Mouse (Mus musculus) limb, embryonic 14.5 days (tissue): ENCODE data around the gene Myt1l. TPM values are rescaled to one million over a fixed set of nuclear protein-coding genes. Genes with fewer than 3 reads are reported as not detected.
A peak's percentile ranks its signal among the peaks of the same experiment; 100 is the strongest.

Source experiments
- ATAC-seq: fragments of 200-750 bp; cut with Nextera tagmentation; 2 replicates; pipeline ENCODE4 v1.8.0; 2017; ENCODE audit warnings: low read depth, moderate number of reproducible peaks, moderate TSS enrichment; ENCODE audit not compliant: low FRiP score
- DNase-seq: peaks from one replicate; pipeline ENCODE4 v3.0.0-alpha.2; 2015; ENCODE audit warnings: low spot score
- H3K27ac ChIP-seq: fragments of 300-500 bp; sonication (generic); replicated peaks from 2 replicates; pipeline ENCODE4 v1.5.1; 2014; ENCODE audit warnings: low read depth, mild to moderate bottlenecking, low read length, moderate library complexity, mixed read lengths
- H3K27me3 ChIP-seq: fragments of 300-500 bp; sonication (generic); 2 replicates; pipeline ENCODE4 v1.6.1; 2014; ENCODE audit warnings: low read length, mixed read lengths; ENCODE audit not compliant: control insufficient read depth, insufficient read depth
- H3K36me3 ChIP-seq: fragments of 300-500 bp; sonication (generic); 2 replicates; pipeline ENCODE4 v1.6.1; 2014; ENCODE audit warnings: mild to moderate bottlenecking, low read length, moderate library complexity, mixed read lengths; ENCODE audit not compliant: control insufficient read depth, insufficient read depth
- H3K4me1 ChIP-seq: fragments of 300-500 bp; sonication (generic); 2 replicates; pipeline ENCODE4 v1.6.1; 2014; ENCODE audit warnings: antibody characterized with exemption, low read length, mixed read lengths; ENCODE audit not compliant: control insufficient read depth, insufficient read depth
- H3K4me2 ChIP-seq: fragments of 300-500 bp; sonication (generic); replicated peaks from 2 replicates; pipeline ENCODE4 v1.6.1; 2014; ENCODE audit warnings: low read depth, mild to moderate bottlenecking, low read length, moderate library complexity; ENCODE audit not compliant: severe bottlenecking
- H3K4me3 ChIP-seq: fragments of 300-500 bp; sonication (generic); replicated peaks from 2 replicates; pipeline ENCODE4 v1.5.1; 2014; ENCODE audit warnings: low read length
- H3K9ac ChIP-seq: fragments of 300-500 bp; sonication (generic); 2 replicates; pipeline ENCODE4 v1.6.1; 2014; ENCODE audit warnings: mild to moderate bottlenecking, low read depth, low read length, moderate library complexity; ENCODE audit not compliant: severe bottlenecking
- H3K9me3 ChIP-seq: fragments of 300-500 bp; sonication (generic); 2 replicates; pipeline ENCODE4 v1.6.1; 2016; ENCODE audit warnings: low read length; ENCODE audit not compliant: control insufficient read depth
- POLR2A ChIP-seq: fragments of 200-500 bp; IDR thresholded peaks from 2 replicates; pipeline ENCODE4 v1.8.0; 2012; ENCODE audit warnings: inconsistent platforms, mild to moderate bottlenecking, moderate library complexity, borderline replicate concordance; ENCODE audit not compliant: insufficient read depth, insufficient read length; ENCODE audit errors: extremely low read depth
- WGBS: fragments of 180-500 bp; shearing (Covaris S2); extraction: QIAGEN DNeasy Blood & Tissue Kit; methylation state at CpG from one replicate; pipeline ENCODE4 v1.1.7; 2014; 5-methylcytosine and 5-hydroxymethylcytosine counted together
- polyA plus RNA-seq, 2 experiments: library from polyadenylated mRNA; depleted of rRNA in 1 of 2; stranded (reverse) in 1 of 2; unstranded in 1 of 2; fragments of >200 nt; fragmentation: Nextera tagmentation in 1 of 2; extraction: Ambion mirVana in 1 of 2; gene quantifications; 2 replicates each; pipeline versions ENCODE4 v1.2.1 to v1.2.3; 2012 to 2014

The Myt1l gene
- polyA plus RNA-seq, 2 experiments, result 0.18 TPM; not detected in 1

GRCm38 (mm10) chr12:29944650-29945049 lies 416.5 kb downstream of the Myt1l start:
- no peaks in the 10 kb centered on the region for H3K36me3 ChIP-seq
- no peak overlapping the region for H3K27ac ChIP-seq
- H3K4me3 ChIP-seq, result no peak overlapping the region
- no peaks in the 10 kb centered on the region for H3K27me3 ChIP-seq
- no peaks in the 10 kb centered on the region for H3K9me3 ChIP-seq
- TF ChIP-seq POLR2A, result no peak
- ATAC-seq (no peak), DNase-seq (no peak)
- no peak overlapping the region for H3K4me2 ChIP-seq
- H3K9ac ChIP-seq, result no peak overlapping the region
- H3K4me1 ChIP-seq, result peaks cover 27% of the 10 kb centered on the region
- WGBS, result 85% methylated on average over 3 of the region's 3 CpGs

DNA sequence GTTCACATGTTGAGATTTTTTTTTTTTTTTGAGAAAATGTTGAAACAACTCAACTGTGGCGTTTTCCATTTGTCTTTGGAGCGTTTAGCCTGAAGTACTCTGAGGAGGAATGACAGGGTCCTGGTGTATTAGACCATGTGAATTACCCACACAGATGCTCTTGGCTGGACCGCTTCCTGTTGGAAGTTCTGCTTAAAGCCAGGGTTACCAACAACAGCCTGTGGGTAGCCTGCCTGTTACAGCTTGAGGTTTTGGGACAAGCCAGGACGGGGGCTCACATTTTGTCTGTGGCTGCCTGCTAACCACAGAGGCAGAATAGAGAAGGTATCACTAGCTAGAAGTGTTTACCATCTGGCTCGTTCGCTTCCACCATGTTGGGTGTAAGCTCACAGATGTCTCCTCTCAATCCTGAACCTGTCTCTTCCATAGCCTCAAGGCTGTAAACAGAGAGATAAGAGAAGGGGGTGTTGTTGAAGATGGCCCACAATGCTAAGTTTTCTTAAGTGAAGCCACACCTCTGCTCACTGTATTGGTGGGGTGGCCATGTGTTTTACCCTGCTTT lies 417.1 kb downstream of the Myt1l start:
- Histone ChIP-seq H3K36me3 (no peaks in the 10 kb centered on the region), H3K9ac (no peak overlapping the region), H3K9me3 (no peaks in the 10 kb centered on the region), H3K4me1 (peaks cover 24% of the 10 kb centered on the region), H3K4me3 (no peak overlapping the region), H3K27me3 (no peaks in the 10 kb centered on the region), H3K4me2 (no peak overlapping the region), H3K27ac (no peak overlapping the region)
- 69% methylated on average over 6 of the region's 6 CpGs for WGBS
- ATAC-seq (no peak), DNase-seq (no peak)
- TF ChIP-seq POLR2A, result no peak

GRCm38 (mm10) chr12:29951043-29951442 lies 422.9 kb downstream of the Myt1l start:
- Histone ChIP-seq H3K4me3 (no peak overlapping the region), H3K4me1 (peaks cover 33% of the 10 kb centered on the region), H3K27me3 (no peaks in the 10 kb centered on the region), H3K36me3 (no peaks in the 10 kb centered on the region), H3K27ac (peak overlapping the region; percentile 34; the same call in 1 of the 2 replicates), H3K9me3 (no peaks in the 10 kb centered on the region), H3K4me2 (no peak overlapping the region), H3K9ac (no peak overlapping the region)
- 70% methylated on average over 6 of the region's 6 CpGs for WGBS
- no peak for DNase-seq
- no peak for ATAC-seq
- TF ChIP-seq POLR2A, result no peak

GRCm38 (mm10) chr12:29951485-29951884 lies 423.3 kb downstream of the Myt1l start:
- Histone ChIP-seq H3K4me1 (peaks cover 34% of the 10 kb centered on the region), H3K4me3 (no peak overlapping the region), H3K27ac (0 out of 2 replicates have a peak overlapping the region, but pooled peaks have one; percentile 8), H3K9me3 (no peaks in the 10 kb centered on the region), H3K9ac (no peak overlapping the region), H3K36me3 (no peaks in the 10 kb centered on the region), H3K4me2 (no peak overlapping the region), H3K27me3 (no peaks in the 10 kb centered on the region)
- 87% methylated on average over 5 of the region's 5 CpGs for WGBS
- DNase-seq (no peak), ATAC-seq (no peak)
- TF ChIP-seq POLR2A, result no peak

GRCm38 (mm10) chr12:29952102-29952501 lies 423.9 kb downstream of the Myt1l start:
- H3K4me1 ChIP-seq, result peaks cover 35% of the 10 kb centered on the region
- no peak overlapping the region for H3K4me2 ChIP-seq
- no peaks in the 10 kb centered on the region for H3K36me3 ChIP-seq
- 84% methylated on average over 6 of the region's 6 CpGs for WGBS
- TF ChIP-seq POLR2A, result no peak
- no peak for ATAC-seq
- DNase-seq, result no peak
- no peaks in the 10 kb centered on the region for H3K27me3 ChIP-seq
- H3K9ac ChIP-seq, result no peak overlapping the region
- no peak overlapping the region for H3K27ac ChIP-seq
- H3K4me3 ChIP-seq, result no peak overlapping the region
- H3K9me3 ChIP-seq, result no peaks in the 10 kb centered on the region

- Histone ChIP-seq H3K27ac (0 out of 2 replicates have a peak overlapping the region, but pooled peaks have one; percentile 3), H3K9ac (no peak overlapping the region), H3K36me3 (no peaks in the 10 kb centered on the region), H3K4me2 (no peak overlapping the region), H3K9me3 (no peaks in the 10 kb centered on the region), H3K4me1 (peaks cover 32% of the 10 kb centered on the region), H3K27me3 (no peaks in the 10 kb centered on the region), H3K4me3 (no peak overlapping the region)
- no peak for TF ChIP-seq POLR2A
- ATAC-seq, result peak; percentile 39; the same call in 1 of the 2 replicates
- no peak for DNase-seq
- WGBS, result 42% methylated on average over 11 of the region's 11 CpGs
Measured at GRCm38 (mm10) chr12:29953999-29954398, 425.8 kb downstream of the Myt1l start.
